Comparison of ENCODE assay signal across 35 mouse cellular contexts in the genomic region with DNA sequence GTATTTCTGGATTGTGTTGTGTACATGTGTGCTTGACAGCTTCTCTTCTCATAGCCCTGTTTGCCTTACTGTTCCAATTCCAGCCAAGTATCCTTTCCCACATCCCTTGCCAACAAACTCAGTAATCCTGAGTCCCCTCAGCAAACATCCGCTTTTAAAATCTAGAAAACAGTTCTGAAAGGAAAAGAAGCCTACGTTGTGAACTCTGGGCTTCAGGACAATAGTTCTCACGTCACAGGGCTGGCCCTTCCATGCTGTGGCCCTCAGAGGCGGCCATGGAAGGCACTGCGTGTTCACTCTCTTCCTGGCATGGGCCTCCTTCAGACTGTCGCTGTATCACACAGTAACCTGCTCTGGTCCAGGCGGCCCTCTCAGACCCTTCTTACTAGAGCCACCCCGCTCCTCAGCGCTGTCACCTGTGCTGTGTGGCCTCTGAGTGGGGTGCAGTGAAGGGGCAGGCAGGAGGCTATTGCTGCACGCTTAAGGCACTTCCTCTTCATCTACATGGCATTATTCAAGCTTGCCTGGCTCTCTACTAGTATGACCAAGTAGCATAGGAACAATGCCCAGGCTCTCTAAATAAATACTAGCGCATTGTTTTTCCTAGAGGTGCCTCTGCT. TPM values are rescaled to one million over a fixed set of nuclear protein-coding genes. Genes with fewer than 3 reads are reported as not detected.
DNase-seq lines count a peak whose midpoint lies in the region; ATAC-seq lines count a peak whose summit lies in the region.
"Had no signal": no experiment of that assay in that cellular context is flagged by ENCODE, and none has a peak within 500 bp of the region (broad histone marks: within the 10 kb centered on the region; RNA-seq: fewer than 3 reads in every experiment).

No protein-coding gene starts in this region.

- no peaks in the 10 kb centered on the region for H3K36me3 ChIP-seq in heart, embryonic 11.5 days (ENCODE audit: control insufficient read depth, insufficient read depth, low read length)
- H3K36me3 ChIP-seq: limb, embryonic 12.5 days; neural tube, embryonic 12.5 days; stomach, embryonic 15.5 days had no signal

- no peak overlapping the region for H3K4me3 ChIP-seq in heart, embryonic 11.5 days (ENCODE audit: low read depth, low read length)
- H3K4me3 ChIP-seq: heart, embryonic 13.5 days; layer of hippocampus, adult 2 months; limb, embryonic 12.5 days; neural tube, embryonic 12.5 days; stomach, embryonic 15.5 days had no signal

- H3K27ac ChIP-seq in heart, embryonic 11.5 days (ENCODE audit: low read depth, low read length), result no peak overlapping the region
- H3K27ac ChIP-seq: heart, embryonic 13.5 days; layer of hippocampus, adult 2 months; limb, embryonic 12.5 days; macrophage; neural tube, embryonic 12.5 days; stomach, embryonic 15.5 days had no signal

- no peaks in the 10 kb centered on the region for H3K9me3 ChIP-seq in heart, embryonic 11.5 days (replicated peaks; ENCODE audit: control insufficient read depth, low read length)
- H3K9me3 ChIP-seq: heart, embryonic 13.5 days; limb, embryonic 12.5 days; neural tube, embryonic 12.5 days; stomach, embryonic 15.5 days had no signal

- H3K27me3 ChIP-seq in heart, embryonic 11.5 days (ENCODE audit: control insufficient read depth, insufficient read depth, low read length), result no peaks in the 10 kb centered on the region
- H3K27me3 ChIP-seq: CH12.LX; heart, embryonic 13.5 days; limb, embryonic 12.5 days; neural tube, embryonic 12.5 days; stomach, embryonic 15.5 days had no signal

- peak; percentile 92 for DNase-seq in heart, adult 11 months
- DNase-seq in B cell, adult 2 months, result peak; percentile 19 to 24
- DNase-seq in cerebellum, adult 9-10 months, result no peak
- DNase-seq: adrenal gland, adult 8-10 months; cerebellum, adult 18-20 months; cerebellum, postnatal 36 days; gastrocnemius, postnatal 14 days; kidney, adult 9 months; kidney, postnatal 25 days; liver, postnatal 0 days; midbrain, embryonic 14.5 days; retina, postnatal 1 day; right cerebral cortex, postnatal 25 days; thymus, adult 18-20 months had no signal

- H3K4me2 ChIP-seq in heart, embryonic 11.5 days, result no peak overlapping the region
- H3K4me2 ChIP-seq: heart, embryonic 13.5 days; limb, embryonic 12.5 days; liver, embryonic 11.5 days; neural tube, embryonic 12.5 days; stomach, embryonic 15.5 days had no signal

- no peak for ATAC-seq in heart, embryonic 11.5 days (replicated peaks; ENCODE audit: insufficient number of reproducible peaks, low FRiP score, low TSS enrichment)
- ATAC-seq in common myeloid progenitor, adult 5-6 weeks (replicated peaks; ENCODE audit: low read depth, poor library complexity, severe bottlenecking), result peak; percentile 29; the same call in 1 of the 2 replicates
- ATAC-seq in monocyte, adult 5-6 weeks (replicated peaks; ENCODE audit: insufficient number of reproducible peaks, low FRiP score, low TSS enrichment, poor library complexity, severe bottlenecking), result peak; percentile 54; the same call in 1 of the 2 replicates
- no peak for ATAC-seq in inflammation-experienced regulatory T-cells, adult 6 months
- ATAC-seq: activated CD4-positive, CD25-positive, alpha-beta regulatory T cell, adult 4 months; forebrain, embryonic 14.5 days; hindbrain, embryonic 16.5 days; intestine, embryonic 16.5 days; liver, postnatal 0 days; lung, postnatal 0 days had no signal

- WGBS in heart, embryonic 11.5 days (ENCODE audit: insufficient replicate concordance), result 78% methylated on average over 11 of the region's 11 CpGs

- no peak overlapping the region for H3K9ac ChIP-seq in heart, embryonic 11.5 days (ENCODE audit: low read depth, low read length)
- H3K9ac ChIP-seq: heart, embryonic 13.5 days; limb, embryonic 12.5 days; liver, postnatal 0 days; neural tube, embryonic 12.5 days; stomach, embryonic 15.5 days had no signal

- H3K4me1 ChIP-seq in heart, embryonic 11.5 days (ENCODE audit: control insufficient read depth, insufficient read depth, low read length), result no peaks in the 10 kb centered on the region
- H3K4me1 ChIP-seq: heart, embryonic 13.5 days; limb, embryonic 12.5 days; neural tube, embryonic 12.5 days; stomach, embryonic 15.5 days had no signal

RNA-seq across cellular contexts. Expression of a gene that starts 5.2 kb away (rescaled TPM):
- 0.31 and 0.33 TPM in 2 replicates for polyA plus RNA-seq in heart, embryonic 11.5 days (2014; fragmentation: Nextera tagmentation; extraction: Ambion mirVana)
- 1.2 and 4.4 TPM in 2 replicates for total RNA-seq in common myeloid progenitor, adult 5-6 weeks (2017)
- 111 to 182 TPM (median 181 TPM) in 3 replicates for total RNA-seq in monocyte, adult 5-6 weeks (2017)
- 10 to 100 TPM in 1 of 3 experiments, 1 to 10 TPM in 2; 1.6 to 47.0 (median 2.3) TPM for polyA plus RNA-seq in inflammation-experienced regulatory T-cells, adult 6 months (2017; shearing (Covaris generic))
- total RNA-seq: gastrocnemius, postnatal 14 days had no signal
- polyA plus RNA-seq: limb, embryonic 12.5 days had no signal

RNA-seq across cellular contexts. Expression of a gene that starts 12.8 kb away (rescaled TPM):
- 57.8 and 60.1 TPM in 2 replicates for polyA plus RNA-seq in heart, embryonic 11.5 days (2014; fragmentation: Nextera tagmentation; extraction: Ambion mirVana)
- 38.7 and 45.2 TPM in 2 replicates for total RNA-seq in common myeloid progenitor, adult 5-6 weeks (2017)
- total RNA-seq in monocyte, adult 5-6 weeks (2017), result 43.8 to 58.3 TPM (median 56.8 TPM) in 3 replicates
- 10 to 100 TPM; 35.9 to 39.6 (median 37.9) TPM for polyA plus RNA-seq in inflammation-experienced regulatory T-cells, adult 6 months (2017; shearing (Covaris generic))

RNA-seq across cellular contexts. Expression of a gene that starts 53.2 kb away (rescaled TPM):
- polyA plus RNA-seq in heart, embryonic 11.5 days (2014; fragmentation: Nextera tagmentation; extraction: Ambion mirVana), result 0.07 TPM in 1 of 2 replicates, not detected in the other
- not detected in 2 replicates for total RNA-seq in common myeloid progenitor, adult 5-6 weeks (2017)
- not detected in 3 replicates for total RNA-seq in monocyte, adult 5-6 weeks (2017)
- under 1 TPM in 1 of 3 experiments, not detected in 2; 0.69 TPM for polyA plus RNA-seq in inflammation-experienced regulatory T-cells, adult 6 months (2017; shearing (Covaris generic))
- total RNA-seq: adrenal gland, adult 8-10 months; gastrocnemius, postnatal 14 days; heart, postnatal 36 days; layer of hippocampus, adult 2 months; layer of hippocampus, postnatal 25 days; MEL had no signal
- polyA plus RNA-seq: activated CD4-positive, CD25-positive, alpha-beta regulatory T cell, adult 4 months; embryonic facial prominence, embryonic 14.5 days; forebrain, embryonic 14.5 days; heart, embryonic 13.5 days; hindbrain, embryonic 16.5 days; intestine, embryonic 16.5 days; limb, embryonic 12.5 days; liver, embryonic 11.5 days; liver, postnatal 0 days; lung, postnatal 0 days; macrophage; midbrain, embryonic 14.5 days; neural tube, embryonic 12.5 days; stomach, embryonic 15.5 days had no signal

Comparison
In these comparisons a context has a peak if more than half of its experiments do, and no peak if none do; other contexts are left out.
1. ATAC-seq: peak in common myeloid progenitor, adult 5-6 weeks (single experiment) and monocyte, adult 5-6 weeks (single experiment); none in heart, embryonic 11.5 days (single experiment) and inflammation-experienced regulatory T-cells, adult 6 months (single experiment).
2. RNA of a gene that starts 5.2 kb away (total RNA-seq): 111 to 182 TPM in monocyte, adult 5-6 weeks; 1.2 to 4.4 TPM in common myeloid progenitor, adult 5-6 weeks; every median in the first group is over 10 times any median in the second.